Mouse (Mus musculus) CH12F3 (cell line): ENCODE results near the gene Adgb.
"Not testable (repeated sequence)": the region's sequence is repeated elsewhere in the genome, so short reads cannot be mapped to it uniquely, and the experiment has no call there.

Source experiments
- in situ Hi-C: fragments of 300-500 bp; cut with MboI; formaldehyde crosslinking; loops from 2 replicates; pipeline ENCODE4 v1.14.3; 2020; ENCODE audit warnings: low sequenced_read_pairs

Adgb gene

DNA sequence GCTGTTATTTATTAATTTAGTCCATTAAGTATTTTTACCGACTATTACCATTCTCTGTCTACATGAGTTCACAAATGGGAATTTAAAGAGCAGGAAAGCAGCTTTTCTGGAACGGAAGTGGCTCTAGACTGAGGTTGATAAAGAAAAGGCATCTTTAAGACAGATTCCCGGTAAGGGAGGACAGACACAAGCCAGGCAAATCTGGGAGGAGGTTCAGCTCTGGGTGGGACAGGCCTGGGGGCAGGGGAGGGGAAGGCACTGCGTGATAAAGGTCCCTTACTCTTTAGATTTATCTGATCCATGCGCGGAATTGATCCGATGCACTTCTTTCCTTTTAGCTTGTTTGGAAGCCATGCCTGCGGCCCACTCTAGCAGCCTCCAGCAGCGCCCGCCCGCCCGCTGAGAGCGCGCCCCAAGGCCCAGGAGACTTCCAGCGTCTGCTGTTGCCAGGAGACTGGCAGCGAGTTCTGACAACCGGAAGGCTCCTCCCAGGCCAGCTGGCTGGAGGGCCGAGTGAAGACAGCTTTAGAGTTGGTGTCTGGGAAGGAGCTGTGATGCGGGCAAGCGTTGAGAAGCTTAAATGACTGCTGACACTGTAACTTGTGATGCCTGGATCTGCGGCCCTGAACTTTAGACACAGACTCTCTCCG, at the start of gene Adgb:
TSS of gene Adgb (minus strand) at position 366 of the 650 bp plus-strand sequence.
- in situ Hi-C loops, result no loop called here

DNA sequence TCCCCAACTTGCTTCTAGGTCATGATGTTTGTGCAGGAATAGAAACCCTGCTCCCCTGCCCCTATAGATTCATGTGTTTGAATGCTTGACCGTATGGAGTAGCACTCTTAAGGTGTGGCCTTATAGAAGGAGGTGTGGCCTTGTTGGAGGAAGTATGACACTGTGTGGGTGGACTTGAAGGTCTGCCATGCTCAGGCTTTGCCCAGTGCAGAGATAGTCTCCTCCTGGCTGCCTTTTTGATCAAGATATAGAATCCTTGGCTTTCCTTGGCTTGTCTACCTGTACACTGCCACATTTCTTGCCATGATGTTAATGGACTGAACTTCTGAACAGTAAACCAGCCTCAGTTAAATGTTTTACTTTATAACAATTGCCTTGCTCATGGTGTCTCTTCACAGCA, 8.0 kb upstream of the Adgb start:
- in situ Hi-C loops, result no loop called here

DNA sequence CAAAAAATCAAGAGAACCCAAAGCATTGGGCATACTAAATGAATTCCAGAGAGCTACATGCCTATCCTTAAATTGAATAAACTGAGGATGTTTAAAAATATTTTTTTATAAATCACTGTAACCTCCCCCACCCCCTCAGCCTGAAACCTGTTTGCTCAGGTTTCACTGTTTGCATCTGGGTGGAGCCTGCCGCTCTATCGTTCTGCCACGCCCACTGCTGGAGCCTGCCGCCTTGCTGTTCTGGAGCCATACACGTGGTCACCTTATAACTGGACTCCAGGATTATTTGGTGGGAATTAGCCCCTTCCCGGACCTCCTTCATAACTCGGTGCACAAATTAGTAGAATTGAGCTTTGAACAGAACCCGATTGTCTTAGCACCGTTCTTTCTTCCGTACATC, 5.3 kb upstream of the Adgb start:
- in situ Hi-C loops, result not testable (repeated sequence)

DNA sequence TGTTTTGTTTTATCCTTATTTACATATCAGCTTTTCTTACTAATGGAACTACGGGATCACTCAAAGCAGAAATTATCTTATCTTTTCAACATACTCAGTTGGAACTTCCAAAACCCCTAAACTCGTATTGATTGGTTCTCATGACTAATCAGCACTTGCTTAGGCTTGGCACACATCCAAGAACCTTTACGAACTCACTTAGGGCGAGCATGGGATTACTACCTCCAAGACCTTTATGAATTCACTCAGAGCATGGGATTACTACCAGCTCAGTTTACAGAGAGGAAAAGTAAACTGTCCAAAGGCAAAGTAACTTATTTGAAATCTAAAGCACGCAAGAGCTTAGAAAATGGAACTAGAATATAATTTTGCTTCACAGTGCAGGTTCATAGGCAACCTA, 4.8 kb upstream of the Adgb start:
- in situ Hi-C loops, result no loop called here

DNA sequence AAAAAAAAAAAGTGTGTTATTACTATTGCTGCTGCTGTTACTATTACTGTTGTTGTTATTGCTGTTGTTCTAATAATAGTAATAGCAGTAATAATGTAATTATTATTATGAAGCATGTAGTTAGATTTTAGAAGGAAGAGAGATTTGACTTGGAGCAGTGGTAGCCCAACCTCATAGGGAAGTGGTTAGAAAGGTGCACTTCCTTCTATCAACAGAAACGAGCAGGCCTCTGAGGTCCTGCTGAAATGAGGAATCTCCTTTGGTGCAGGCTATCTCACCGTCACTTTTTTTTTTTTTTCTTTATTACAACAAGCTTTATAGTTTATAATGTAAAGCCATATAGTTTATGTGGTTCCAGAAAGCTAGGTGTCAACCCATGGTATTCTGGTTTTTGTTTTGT, 4.4 kb upstream of the Adgb start:
- in situ Hi-C loops, result no loop called here

DNA sequence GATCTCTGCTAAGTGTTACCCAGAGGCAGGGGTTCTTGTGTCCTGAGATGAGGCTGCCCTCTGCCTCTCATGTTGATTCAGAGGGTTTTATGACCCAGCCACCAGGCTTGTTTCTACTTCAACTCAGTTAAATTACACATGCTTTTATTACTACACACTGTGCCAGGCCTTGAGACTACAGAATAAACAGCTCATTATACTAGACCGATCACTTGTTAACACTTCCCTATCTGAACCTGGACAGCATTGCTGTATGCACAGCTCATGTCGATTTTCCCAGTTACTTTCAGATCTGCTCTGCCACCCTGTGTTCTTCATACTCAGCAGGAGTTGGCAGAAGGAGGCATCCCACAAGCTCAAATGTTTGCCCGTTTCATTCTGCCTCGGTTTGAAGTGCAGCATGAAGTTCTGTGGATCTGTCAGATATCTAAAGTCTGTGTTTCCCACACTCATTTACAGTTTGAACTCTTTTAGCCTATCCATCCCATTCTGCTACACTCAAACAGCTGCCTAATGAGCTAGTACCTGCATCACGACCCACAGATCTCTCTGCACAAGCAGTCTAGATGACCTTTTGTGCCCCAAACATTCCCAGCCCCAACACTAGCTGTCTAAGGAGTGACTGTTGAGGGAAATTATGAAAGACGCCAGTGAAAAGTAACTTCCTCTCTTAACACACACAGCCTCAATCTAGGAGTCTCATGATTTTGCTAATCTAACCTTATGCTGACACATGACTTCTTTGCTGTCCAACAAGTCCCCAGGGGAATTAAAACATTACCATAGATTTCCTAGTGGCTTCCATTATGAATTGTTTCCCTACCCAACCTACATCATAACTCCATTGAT, 3.2 kb downstream of the Adgb start:
- in situ Hi-C loops, result no loop called here

DNA sequence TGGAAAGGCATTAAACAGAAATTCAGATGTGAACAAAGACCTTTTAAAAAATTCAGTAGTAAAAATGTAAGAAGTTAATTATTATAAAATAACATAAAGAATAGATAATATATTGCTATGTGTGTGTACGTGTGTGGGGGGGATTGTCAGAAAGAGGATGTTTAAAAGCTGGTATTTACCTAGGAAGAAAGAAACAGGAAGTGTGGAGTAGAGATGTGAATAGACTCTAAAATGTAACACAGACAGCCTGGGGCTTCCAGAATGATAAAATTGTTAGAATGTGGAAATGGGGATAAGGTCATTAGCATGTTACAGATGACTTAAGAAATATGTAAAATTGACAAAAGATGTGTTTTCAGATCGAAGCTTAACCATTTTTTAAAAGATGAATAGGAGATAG, 12.0 kb downstream of the Adgb start:
- in situ Hi-C loops, result no loop called here

DNA sequence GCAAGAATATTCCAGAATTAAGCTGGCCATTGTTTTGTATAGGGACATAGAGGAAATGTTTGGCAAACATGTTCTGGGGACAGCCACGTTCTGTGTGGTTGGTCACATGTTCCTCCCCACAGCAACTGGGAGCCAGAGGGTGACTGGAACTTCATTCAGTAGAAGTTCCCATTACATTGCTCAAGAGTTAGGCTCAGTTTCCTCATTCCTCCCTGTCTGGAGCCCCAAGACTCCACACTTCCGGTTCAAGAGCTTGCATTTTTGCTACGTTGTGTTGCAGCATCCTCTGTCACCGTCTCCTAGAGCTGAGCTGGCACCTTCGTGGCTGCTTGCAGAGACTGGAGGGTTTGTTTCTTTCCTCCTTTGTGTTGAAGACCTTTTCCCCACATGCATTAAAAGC, 15.1 kb downstream of the Adgb start:
- in situ Hi-C loops, result no loop called here

DNA sequence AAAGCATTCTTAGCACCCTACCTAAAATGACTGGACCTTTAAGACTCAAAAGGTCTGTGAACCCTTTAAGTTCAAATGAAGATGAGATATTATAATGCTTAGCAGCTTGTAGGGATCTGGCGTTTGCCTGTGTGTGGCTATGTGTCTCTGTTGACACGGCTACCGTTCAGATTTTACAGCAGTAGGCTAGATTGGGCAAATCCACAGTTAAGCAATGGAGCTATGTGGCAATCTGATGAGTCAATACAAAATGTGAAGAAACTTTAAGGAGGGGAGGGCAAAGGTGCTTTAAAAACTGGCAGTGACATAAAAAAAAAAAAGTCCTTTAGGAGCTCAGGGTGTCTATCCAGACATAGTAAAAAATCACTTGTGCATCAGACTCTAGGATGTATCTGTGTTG, 23.1 kb downstream of the Adgb start:
- in situ Hi-C loops, result no loop called here

DNA sequence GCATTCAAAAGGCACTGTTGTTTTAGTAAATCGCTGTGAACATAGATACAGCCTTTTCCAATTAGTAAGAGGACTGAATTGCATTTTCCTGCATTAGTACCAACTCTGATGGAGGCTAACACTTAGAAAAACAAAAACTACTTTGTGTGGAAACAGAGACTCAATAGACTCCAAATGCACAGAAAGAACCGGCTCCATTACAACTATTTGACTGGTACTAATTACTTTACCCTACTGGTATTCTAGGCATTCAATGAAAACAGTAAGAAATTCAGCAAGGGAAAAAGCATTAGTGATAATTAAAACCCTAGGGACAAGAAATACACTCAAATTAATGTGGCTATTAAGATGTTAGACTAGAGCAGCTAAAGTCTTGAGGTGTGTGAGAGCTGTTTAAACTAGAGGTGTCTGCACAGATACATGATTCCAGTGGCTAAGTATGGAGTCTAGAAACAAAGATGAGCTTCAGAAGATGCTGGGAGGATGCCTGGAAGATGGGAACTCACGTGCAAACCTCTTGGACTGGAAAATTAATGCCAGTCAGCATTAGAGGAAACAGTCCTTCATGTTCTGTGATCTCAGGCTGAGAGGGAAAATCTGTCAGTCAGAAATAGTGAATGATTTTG, 27.2 kb downstream of the Adgb start:
- in situ Hi-C loops, result no loop called here

DNA sequence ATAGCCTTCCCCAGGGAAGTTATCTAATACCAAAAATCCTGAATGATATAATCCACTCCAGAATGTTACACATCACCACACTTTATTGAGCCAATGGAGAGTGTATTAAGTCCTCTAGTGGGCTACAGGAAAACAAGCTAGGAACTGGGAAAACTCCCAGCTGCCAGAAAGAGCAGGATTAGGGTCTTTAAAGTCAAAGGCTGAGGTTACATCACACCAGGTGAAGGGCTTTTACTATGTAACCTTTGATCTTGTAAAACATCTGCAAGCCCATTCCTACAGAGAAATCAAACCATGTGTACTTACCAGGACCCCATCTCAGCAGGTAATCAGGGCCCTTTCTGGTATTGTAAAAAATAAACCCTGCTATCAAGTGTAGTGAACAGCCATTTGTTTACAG, 28.6 kb downstream of the Adgb start:
- in situ Hi-C loops, result no loop called here

DNA sequence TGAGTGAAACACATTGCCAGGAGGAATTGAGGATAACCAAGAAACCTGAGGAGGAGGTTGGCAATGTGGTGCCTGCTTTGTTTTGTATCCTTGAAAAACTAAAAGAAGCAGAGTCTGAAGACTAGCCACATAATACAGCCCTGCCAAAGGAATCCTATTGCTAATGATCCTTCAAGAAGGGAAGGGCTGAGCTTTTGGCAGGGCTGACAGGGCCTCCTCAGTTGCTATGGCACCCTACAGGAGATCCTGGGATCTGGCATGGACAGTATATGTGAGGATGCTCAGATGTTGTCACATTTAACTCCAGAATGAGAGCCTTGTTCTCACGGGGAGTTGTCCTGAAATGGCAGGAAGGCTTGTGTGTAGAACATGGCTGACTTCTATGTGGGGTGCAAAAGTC, 37.1 kb downstream of the Adgb start:
- in situ Hi-C loops, result no loop called here

DNA sequence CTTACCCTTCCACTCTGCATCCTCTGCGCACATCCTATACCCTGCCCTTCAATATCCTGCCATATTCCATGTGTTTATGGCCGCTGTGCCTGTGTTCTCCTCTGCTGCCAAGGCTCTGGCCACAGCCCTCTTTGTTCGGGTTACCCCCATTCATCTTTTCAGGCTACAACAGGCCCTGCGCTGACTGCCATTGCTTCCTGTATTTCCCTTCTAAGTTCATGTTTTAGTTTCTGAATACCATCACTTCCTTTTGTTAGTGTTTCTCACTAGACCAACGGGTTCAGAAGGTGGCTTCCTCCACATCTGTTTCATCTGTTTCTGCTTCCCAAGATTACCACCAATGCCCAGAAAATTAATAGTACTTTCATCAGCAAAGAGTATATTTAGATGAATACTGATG, 42.5 kb downstream of the Adgb start:
- in situ Hi-C loops, result no loop called here

DNA sequence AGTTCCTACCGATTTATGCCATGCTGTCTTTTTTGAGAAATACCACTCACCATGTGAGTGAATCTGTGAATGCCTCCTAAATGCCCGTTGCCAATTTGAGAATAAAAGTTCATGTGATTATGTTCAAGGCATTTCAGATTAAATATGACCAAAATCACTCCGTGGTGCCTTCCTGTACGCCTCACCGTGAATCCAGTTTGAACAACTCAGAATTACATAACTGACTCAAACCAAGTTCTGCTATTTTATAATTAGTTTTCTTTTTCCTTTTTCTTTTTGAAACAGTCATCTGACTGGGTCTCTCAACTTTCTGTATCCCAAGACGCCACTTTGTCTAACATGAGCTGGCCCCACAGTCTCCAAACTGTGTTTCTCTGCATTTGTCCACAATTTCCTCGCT, 43.1 kb downstream of the Adgb start:
- in situ Hi-C loops, result no loop called here

DNA sequence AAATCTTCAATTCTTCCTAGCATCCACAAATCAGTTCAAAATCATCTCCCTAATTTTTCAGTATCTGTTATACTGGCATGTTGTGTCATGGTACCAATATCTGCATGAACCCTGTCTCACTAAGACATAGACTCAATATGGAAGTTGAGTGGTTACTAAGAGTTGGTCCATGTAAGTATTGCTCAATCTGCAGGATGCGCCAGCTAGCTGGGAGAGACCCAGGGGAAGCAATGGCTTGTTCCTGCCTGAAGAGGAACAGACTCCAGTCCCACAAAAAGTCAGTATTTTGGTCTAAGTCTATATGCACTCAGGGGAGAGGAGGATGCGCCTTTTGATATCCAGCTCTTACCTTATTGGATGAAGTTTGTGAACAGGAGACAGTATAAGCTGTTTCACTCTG, 47.7 kb downstream of the Adgb start:
- in situ Hi-C loops, result no loop called here

DNA sequence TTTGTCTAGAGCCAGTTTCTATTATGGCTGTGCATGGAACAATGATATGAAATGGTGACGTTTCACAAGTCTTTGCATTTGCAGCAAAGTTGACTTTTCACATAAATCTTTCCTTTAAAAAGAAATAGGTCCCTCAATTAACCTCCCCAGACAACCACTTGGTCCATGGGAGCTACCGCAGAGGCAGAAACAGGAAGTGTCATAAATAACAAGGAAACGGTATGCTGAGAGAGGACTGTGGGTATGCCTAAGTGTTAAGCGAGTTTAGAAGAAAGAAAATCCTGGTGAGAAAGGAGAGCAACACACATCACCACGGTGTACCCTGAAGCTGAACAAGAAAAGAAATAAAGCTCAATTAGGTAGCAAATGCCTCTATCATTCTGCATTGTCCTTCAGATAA, 61.1 kb downstream of the Adgb start:
- in situ Hi-C loops, result no loop called here

DNA sequence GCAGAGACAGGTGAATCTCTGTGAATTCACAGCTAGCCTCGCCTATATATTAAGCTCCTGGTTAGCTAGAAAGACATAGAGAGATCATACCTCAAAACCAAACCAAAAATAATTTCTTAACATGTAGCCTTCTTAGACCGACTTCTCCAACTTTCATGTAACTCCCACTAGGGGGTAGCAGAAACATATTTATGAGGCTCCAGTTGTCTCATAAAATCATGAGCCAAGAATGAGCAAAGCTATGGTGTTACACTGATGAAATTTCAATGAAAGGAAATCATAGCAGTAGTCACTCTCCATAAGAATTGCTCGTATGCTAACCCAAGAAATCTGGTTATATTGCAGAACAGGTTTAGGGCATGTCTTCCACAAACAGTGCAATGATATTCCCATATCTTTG, 64.0 kb downstream of the Adgb start:
- in situ Hi-C loops, result no loop called here

DNA sequence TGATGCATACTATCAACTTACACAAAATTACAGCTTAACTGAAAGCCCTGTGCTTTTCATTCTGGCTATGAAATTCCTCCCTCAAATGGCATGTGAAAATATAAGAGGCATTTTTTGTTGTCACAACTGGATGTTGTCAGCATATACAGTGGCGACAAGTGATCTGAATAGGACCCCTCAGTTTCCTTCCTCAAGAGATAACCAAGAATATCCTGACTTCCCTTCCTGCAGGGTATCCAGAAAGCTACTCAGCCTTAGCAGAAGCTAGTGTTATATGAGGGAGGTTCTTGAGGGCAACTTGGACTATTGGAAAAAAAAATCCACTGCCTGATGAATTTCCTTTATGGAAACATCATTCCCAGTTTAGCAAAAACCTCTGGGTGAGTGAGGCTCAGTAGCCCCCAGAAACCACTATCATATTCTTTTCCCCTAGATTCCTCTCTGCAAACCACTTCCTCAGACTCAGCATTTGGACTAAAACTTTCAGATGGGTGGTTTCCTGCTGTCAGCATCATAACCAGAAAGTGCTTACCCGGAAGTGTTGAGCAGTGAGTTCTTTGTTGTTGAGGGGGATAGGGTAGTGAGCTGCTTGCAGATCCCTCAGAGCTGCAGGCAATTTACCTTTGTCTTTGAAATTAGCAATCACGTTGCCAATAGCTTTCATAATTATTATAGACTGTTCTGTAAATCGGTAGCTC, 76.2 kb downstream of the Adgb start:
- in situ Hi-C loops, result no loop called here

DNA sequence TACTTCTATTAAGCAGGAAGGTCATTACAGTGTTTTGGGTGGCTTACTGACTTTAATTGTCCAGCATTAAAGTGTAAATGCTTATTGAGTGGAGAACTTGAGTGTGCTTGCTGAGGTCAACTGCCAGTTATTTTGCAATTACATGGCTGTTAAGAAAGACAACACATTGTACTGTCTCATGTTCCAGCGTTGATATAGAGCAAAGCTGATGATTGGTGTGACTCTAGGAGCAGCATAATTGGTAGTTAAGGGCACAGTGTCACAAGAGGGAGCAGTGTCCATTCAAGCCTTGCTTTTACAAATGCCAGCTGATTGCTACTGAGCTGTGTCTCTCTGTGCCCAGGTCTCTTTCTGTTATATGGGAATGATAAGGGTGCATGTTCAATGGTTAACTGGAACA, 97.5 kb downstream of the Adgb start:
- in situ Hi-C loops, result no loop called here

DNA sequence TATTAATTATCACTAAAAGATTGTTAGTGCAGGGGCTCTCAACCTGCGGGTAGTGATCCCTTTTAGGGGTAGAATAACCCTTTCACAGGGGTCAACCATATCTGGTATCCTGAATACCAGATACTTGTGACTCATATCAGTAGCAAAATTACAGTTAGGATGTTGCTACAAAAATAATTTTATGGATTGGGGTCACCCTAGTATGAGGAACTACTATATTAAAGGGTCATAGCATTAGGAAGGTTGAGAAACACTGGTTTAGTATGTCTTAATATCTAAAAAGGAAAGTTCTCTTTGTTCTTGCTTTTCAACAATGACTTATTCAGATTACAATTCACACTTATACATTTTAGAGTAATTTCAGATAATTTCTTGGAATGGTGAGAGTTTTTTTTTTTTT, 108.1 kb downstream of the Adgb start:
- in situ Hi-C loops, result no loop called here

DNA sequence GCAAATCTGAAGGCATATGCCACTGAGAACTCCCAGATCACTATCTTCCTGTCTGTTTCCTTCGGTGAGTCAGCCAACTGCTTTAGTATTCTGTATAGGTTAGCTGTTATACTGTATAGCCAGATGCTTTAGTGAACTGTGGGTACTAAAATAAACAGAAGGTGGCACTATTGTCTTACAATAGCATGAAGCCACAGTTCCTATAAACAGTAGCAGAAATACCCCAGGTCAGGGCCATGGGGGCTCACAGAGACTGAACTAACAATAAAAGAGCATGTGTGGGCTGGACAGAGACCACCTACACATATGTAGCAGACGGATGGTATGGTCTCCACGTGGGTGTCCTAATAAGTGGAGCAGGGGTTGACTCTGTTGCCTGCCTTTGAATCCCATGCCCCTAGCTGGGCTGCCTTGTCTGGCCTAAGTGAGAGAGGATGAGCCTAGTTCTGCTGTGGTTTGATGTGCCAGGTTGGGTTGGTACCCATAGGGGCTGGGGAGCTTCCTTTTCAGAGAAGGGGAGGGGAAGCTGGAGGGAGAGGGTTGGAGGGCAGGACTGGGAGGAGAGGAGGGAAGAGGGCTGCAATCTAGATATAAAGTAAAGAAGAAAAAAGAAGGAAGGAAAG, 116.4 kb downstream of the Adgb start:
- in situ Hi-C loops, result no loop called here
